Mouse (Mus musculus) liver, embryonic 12.5 days (tissue): Measurements from ENCODE around the gene Cep128. TPM values are rescaled to one million over a fixed set of nuclear protein-coding genes. Genes with fewer than 3 reads are reported as not detected.

Experiments used
- ATAC-seq: fragments of 200-750 bp; cut with Nextera tagmentation; 2 replicates; pipeline ENCODE4 v1.8.0; 2017; ENCODE audit warnings: moderate number of reproducible peaks, mild to moderate bottlenecking, moderate library complexity
- H3K27ac ChIP-seq: fragments of 300-500 bp; sonication (generic); 2 replicates; pipeline ENCODE4 v1.5.1; 2016; ENCODE audit warnings: mild to moderate bottlenecking
- H3K27me3 ChIP-seq: fragments of 300-500 bp; sonication (generic); replicated peaks from 2 replicates; pipeline ENCODE4 v1.6.1; 2016; ENCODE audit warnings: mild to moderate bottlenecking, moderate library complexity
- H3K36me3 ChIP-seq: fragments of 300-500 bp; sonication (generic); 2 replicates; pipeline ENCODE4 v1.6.1; 2016; ENCODE audit warnings: mild to moderate bottlenecking, moderate library complexity
- H3K4me1 ChIP-seq: fragments of 300-500 bp; sonication (generic); 2 replicates; pipeline ENCODE4 v1.6.1; 2016
- H3K4me2 ChIP-seq: fragments of 300-500 bp; sonication (generic); 2 replicates; pipeline ENCODE4 v1.6.1; 2016; ENCODE audit warnings: mild to moderate bottlenecking, moderate library complexity
- H3K4me3 ChIP-seq: fragments of 300-500 bp; sonication (generic); 2 replicates; pipeline ENCODE4 v1.5.1; 2016; ENCODE audit warnings: mild to moderate bottlenecking, moderate library complexity
- H3K9ac ChIP-seq: fragments of 300-500 bp; sonication (generic); 2 replicates; pipeline ENCODE4 v1.6.1; 2016; ENCODE audit warnings: mild to moderate bottlenecking, moderate library complexity
- H3K9me3 ChIP-seq: fragments of 300-500 bp; sonication (generic); replicated peaks from 2 replicates; pipeline ENCODE4 v1.6.1; 2016; ENCODE audit warnings: mild to moderate bottlenecking, moderate library complexity
- WGBS: fragments of 180-500 bp; shearing (Covaris S2); methylation state at CpG from one replicate; pipeline ENCODE4 v1.1.7; 2016; ENCODE audit not compliant: insufficient replicate concordance; 5-methylcytosine and 5-hydroxymethylcytosine counted together
- polyA plus RNA-seq: library from polyadenylated mRNA; unstranded; fragments of >200 nt; fragmentation: Nextera tagmentation; extraction: Ambion mirVana; gene quantifications from 2 replicates; pipeline ENCODE4 v1.2.1, GENCODE M21; 2016

The Cep128 gene
- polyA plus RNA-seq, 1 experiment from 2014 or later: 13.8 TPM

GRCm38 (mm10) chr12:91171613-91172012, 212.6 kb downstream of the Cep128 start:
- Histone ChIP-seq H3K27me3 (no peaks in the 10 kb centered on the region), H3K27ac (no peak overlapping the region), H3K4me2 (no peak overlapping the region), H3K4me1 (no peaks in the 10 kb centered on the region), H3K9me3 (no peaks in the 10 kb centered on the region), H3K36me3 (no peaks in the 10 kb centered on the region), H3K9ac (no peak overlapping the region), H3K4me3 (no peak overlapping the region)
- no peak for ATAC-seq
- 84% methylated on average over 3 of the region's 3 CpGs for WGBS

- no peaks in the 10 kb centered on the region for H3K4me1 ChIP-seq
- no peak overlapping the region for H3K27ac ChIP-seq
- no peak for ATAC-seq
- H3K4me3 ChIP-seq: no peak overlapping the region
- H3K36me3 ChIP-seq: 0 out of 2 replicates have a peak, but pooled peaks cover 3% of the 10 kb centered on the region
- H3K9ac ChIP-seq: no peak overlapping the region
- H3K27me3 ChIP-seq: no peaks in the 10 kb centered on the region
- WGBS: 71% methylated on average over 6 of the region's 6 CpGs
- no peak overlapping the region for H3K4me2 ChIP-seq
- no peaks in the 10 kb centered on the region for H3K9me3 ChIP-seq
Observed at GRCm38 (mm10) chr12:91161015-91161730, 223.0 kb downstream of the Cep128 start.

- H3K4me1 ChIP-seq: no peaks in the 10 kb centered on the region
- H3K36me3 ChIP-seq: 0 out of 2 replicates have a peak, but pooled peaks cover 1% of the 10 kb centered on the region
- H3K4me2 ChIP-seq: no peak overlapping the region
- no peak overlapping the region for H3K9ac ChIP-seq
- no peaks in the 10 kb centered on the region for H3K9me3 ChIP-seq
- H3K27ac ChIP-seq: no peak overlapping the region
- H3K27me3 ChIP-seq: no peaks in the 10 kb centered on the region
- no peak overlapping the region for H3K4me3 ChIP-seq
- 57% methylated on average over 2 of the region's 2 CpGs for WGBS
- ATAC-seq: no peak
Observed at GRCm38 (mm10) chr12:91158481-91158880, 225.7 kb downstream of the Cep128 start.

- Histone ChIP-seq H3K27ac (no peak overlapping the region), H3K27me3 (no peaks in the 10 kb centered on the region), H3K4me3 (no peak overlapping the region), H3K4me2 (no peak overlapping the region), H3K9me3 (no peaks in the 10 kb centered on the region), H3K36me3 (no peaks in the 10 kb centered on the region), H3K4me1 (no peaks in the 10 kb centered on the region), H3K9ac (no peak overlapping the region)
- WGBS: 81% methylated on average over 7 of the region's 7 CpGs
- no peak for ATAC-seq
Observed at GRCm38 (mm10) chr12:91154052-91154451, 230.2 kb downstream of the Cep128 start.

GRCm38 (mm10) chr12:91149152-91149551, 235.1 kb downstream of the Cep128 start:
- Histone ChIP-seq H3K9me3 (no peaks in the 10 kb centered on the region), H3K4me3 (no peak overlapping the region), H3K27ac (no peak overlapping the region), H3K9ac (no peak overlapping the region), H3K4me2 (no peak overlapping the region), H3K36me3 (no peaks in the 10 kb centered on the region), H3K4me1 (no peaks in the 10 kb centered on the region), H3K27me3 (no peaks in the 10 kb centered on the region)
- no peak for ATAC-seq
- 81% methylated on average over 3 of the region's 3 CpGs for WGBS

- Histone ChIP-seq H3K36me3 (no peaks in the 10 kb centered on the region), H3K4me1 (no peaks in the 10 kb centered on the region), H3K9ac (no peak overlapping the region), H3K4me3 (no peak overlapping the region), H3K4me2 (no peak overlapping the region), H3K9me3 (no peaks in the 10 kb centered on the region), H3K27ac (no peak overlapping the region), H3K27me3 (no peaks in the 10 kb centered on the region)
- no peak for ATAC-seq
- 78% methylated on average over 8 of the region's 8 CpGs for WGBS
Observed at GRCm38 (mm10) chr12:91134740-91135517, 249.3 kb downstream of the Cep128 start.

- 87% methylated on average over 3 of the region's 3 CpGs for WGBS
- Histone ChIP-seq H3K9ac (no peak overlapping the region), H3K4me2 (no peak overlapping the region), H3K4me1 (no peaks in the 10 kb centered on the region), H3K36me3 (no peaks in the 10 kb centered on the region), H3K9me3 (no peaks in the 10 kb centered on the region), H3K27ac (no peak overlapping the region), H3K4me3 (no peak overlapping the region), H3K27me3 (no peaks in the 10 kb centered on the region)
- no peak for ATAC-seq
Observed at GRCm38 (mm10) chr12:91115054-91115453, 269.2 kb downstream of the Cep128 start.

GRCm38 (mm10) chr12:91103316-91103715, 280.9 kb downstream of the Cep128 start:
- H3K27ac ChIP-seq: no peak overlapping the region
- 70% methylated on average over 4 of the region's 4 CpGs for WGBS
- no peak overlapping the region for H3K4me3 ChIP-seq
- no peaks in the 10 kb centered on the region for H3K27me3 ChIP-seq
- H3K9ac ChIP-seq: no peak overlapping the region
- H3K4me2 ChIP-seq: no peak overlapping the region
- no peak for ATAC-seq
- H3K9me3 ChIP-seq: no peaks in the 10 kb centered on the region
- H3K4me1 ChIP-seq: no peaks in the 10 kb centered on the region
- no peaks in the 10 kb centered on the region for H3K36me3 ChIP-seq

GRCm38 (mm10) chr12:91097869-91098268, 286.3 kb downstream of the Cep128 start:
- H3K4me1 ChIP-seq: no peaks in the 10 kb centered on the region
- WGBS: 79% methylated on average over 6 of the region's 6 CpGs
- no peaks in the 10 kb centered on the region for H3K36me3 ChIP-seq

GRCm38 (mm10) chr12:91096197-91096596, 288.0 kb downstream of the Cep128 start:
- no peak overlapping the region for H3K4me2 ChIP-seq
- H3K36me3 ChIP-seq: no peaks in the 10 kb centered on the region
- H3K4me1 ChIP-seq: no peaks in the 10 kb centered on the region
- H3K9me3 ChIP-seq: no peaks in the 10 kb centered on the region
- 87% methylated on average over 6 of the region's 6 CpGs for WGBS
- no peak overlapping the region for H3K9ac ChIP-seq
- ATAC-seq: no peak
- no peak overlapping the region for H3K4me3 ChIP-seq
- H3K27me3 ChIP-seq: no peaks in the 10 kb centered on the region
- H3K27ac ChIP-seq: no peak overlapping the region

More at GRCm38 (mm10) chr12:91097869-91098268, 286.3 kb downstream of the Cep128 start:
- Histone ChIP-seq H3K27ac (no peak overlapping the region), H3K27me3 (no peaks in the 10 kb centered on the region), H3K9ac (no peak overlapping the region), H3K4me3 (no peak overlapping the region), H3K9me3 (no peaks in the 10 kb centered on the region), H3K4me2 (no peak overlapping the region)
- no peak for ATAC-seq

- no peaks in the 10 kb centered on the region for H3K9me3 ChIP-seq
- H3K9ac ChIP-seq: no peak overlapping the region
- H3K4me3 ChIP-seq: no peak overlapping the region
- WGBS: 69% methylated on average over 4 of the region's 4 CpGs
- no peaks in the 10 kb centered on the region for H3K36me3 ChIP-seq
- no peak overlapping the region for H3K27ac ChIP-seq
- no peak for ATAC-seq
- no peaks in the 10 kb centered on the region for H3K4me1 ChIP-seq
- no peak overlapping the region for H3K4me2 ChIP-seq
- no peaks in the 10 kb centered on the region for H3K27me3 ChIP-seq
Observed at GRCm38 (mm10) chr12:91088271-91088670, 295.9 kb downstream of the Cep128 start.

- Histone ChIP-seq H3K4me1 (no peaks in the 10 kb centered on the region), H3K27me3 (no peaks in the 10 kb centered on the region), H3K4me3 (no peak overlapping the region), H3K36me3 (no peaks in the 10 kb centered on the region), H3K27ac (no peak overlapping the region), H3K9me3 (no peaks in the 10 kb centered on the region), H3K9ac (no peak overlapping the region), H3K4me2 (no peak overlapping the region)
- no peak for ATAC-seq
- 88% methylated on average over 9 of the region's 9 CpGs for WGBS
Observed at GRCm38 (mm10) chr12:91085967-91086366, 298.2 kb downstream of the Cep128 start.
